Mouse (Mus musculus) regulatory T cell (primary cell): ENCODE measurements at regions not wholly inside any gene's neighbourhood (a gene's known extent, or its start where the extent isn't known, plus 50 kb on each side); places are given as distances from the start of the nearest gene placed in this dataset.

Experiments
- in situ Hi-C: fragments of 300-600 bp; cut with MboI, MseI; formaldehyde crosslinking; loops from one replicate; pipeline ENCODE4 v1.15.1; 2025; ENCODE audit warnings: high pct_unique_total_duplicates

DNA sequence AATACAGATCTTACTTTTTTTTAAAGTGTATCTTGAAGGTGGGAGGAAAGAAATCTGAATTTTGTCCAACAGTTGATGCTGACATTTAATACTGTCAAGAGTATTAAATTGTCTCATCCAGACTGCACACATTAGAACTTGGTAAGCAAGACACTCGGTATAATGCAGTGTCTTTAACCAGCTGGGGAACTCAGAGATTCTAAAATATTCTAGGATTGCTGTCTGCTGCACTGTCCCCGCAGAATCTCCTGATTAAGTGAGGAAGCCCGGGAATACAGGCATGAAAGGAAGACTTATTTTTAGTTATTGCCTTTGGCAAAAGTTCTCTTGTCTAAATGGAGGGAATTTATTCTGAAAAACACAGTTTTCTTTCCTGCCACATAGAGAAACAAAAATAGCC is 212.9 kb upstream of the Atp2b1 start:
- in situ Hi-C loops, result no loop called here

DNA sequence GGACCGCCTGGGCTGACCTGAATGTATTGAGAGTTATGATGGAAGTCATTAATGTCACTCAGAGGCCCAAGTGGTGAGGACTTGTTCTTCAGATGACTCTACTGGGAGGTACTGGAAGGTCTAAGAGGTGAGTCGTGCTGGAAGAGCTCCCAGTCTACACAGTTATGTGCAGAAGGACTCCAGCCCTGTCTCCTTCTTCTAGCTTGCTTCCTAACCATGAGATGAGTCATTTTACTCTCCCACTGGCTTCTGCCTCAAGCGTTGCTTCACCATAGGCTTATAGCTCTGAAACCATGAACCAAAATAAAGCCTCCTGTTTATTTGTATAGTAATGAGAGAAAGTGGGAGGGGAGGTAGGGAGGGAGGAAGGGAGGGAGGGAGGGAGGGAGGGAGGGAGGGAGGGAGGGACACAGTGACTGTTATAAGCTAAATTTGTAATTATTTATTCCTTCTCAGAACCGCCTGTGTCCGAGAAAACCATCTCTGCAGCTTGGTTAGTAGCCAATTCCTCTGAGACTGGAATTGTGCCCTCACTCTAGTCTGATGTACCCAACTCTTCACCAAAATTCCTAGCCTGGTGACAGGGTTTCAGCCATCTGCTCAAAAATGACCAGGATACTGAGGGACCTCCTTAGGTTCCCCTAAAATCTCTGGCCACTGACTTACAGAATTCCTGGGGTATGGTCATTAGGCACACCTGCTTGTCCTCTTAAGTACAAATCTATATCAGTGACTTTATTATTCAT is 211.6 kb upstream of the Atp2b1 start:
- in situ Hi-C loops, result no loop called here

DNA sequence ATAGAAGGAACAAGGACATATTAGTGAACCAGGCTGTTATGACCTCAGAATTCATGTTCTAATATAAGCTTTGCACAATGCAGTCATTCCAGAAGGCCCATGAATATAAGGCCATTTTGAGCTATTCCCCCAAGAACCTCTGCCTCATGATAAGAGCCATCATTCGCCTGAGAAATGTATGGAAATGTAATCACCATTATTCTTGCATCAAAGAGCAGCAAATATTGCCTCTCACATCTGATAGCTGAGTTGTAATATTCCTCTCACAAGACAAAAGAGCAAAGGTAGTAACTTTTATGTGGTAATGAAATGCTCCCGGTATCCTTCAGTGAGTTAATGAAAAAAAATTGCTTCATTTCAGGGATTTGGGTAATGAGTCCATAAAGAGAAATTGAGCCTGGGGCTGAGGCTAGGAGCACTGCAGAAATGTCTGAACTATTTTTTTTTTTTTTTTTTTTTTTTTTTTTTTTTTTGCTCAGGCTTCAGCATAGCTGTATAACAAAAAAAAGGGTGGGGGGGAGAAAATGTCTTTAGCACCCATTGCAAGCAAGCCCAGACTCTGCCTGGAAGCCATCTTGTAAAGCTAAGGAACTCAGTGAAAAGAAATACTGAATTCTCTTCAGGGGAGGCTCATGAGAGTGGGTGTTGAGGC is 210.4 kb upstream of the Atp2b1 start:
- in situ Hi-C loops, result no loop called here

DNA sequence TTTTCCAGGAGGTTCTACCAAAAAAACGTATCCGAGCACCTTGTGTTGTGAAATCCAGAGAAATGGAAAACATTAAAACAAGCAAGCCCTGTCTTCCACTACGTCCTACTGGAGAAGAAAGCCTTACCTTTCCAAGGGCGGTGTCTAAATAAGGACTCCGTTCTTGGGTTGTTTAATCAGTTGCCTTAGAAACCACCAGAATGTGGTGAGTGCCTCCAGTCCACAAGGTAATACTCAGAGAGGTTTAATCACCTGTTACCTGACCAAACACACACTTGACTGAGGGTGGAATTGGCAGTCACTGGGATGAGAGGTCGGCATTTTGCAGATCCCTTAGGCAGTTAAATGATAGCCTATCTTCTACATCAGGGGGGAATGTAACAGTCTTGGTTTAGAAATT is 209.6 kb upstream of the Atp2b1 start:
- in situ Hi-C loops, result no loop called here

DNA sequence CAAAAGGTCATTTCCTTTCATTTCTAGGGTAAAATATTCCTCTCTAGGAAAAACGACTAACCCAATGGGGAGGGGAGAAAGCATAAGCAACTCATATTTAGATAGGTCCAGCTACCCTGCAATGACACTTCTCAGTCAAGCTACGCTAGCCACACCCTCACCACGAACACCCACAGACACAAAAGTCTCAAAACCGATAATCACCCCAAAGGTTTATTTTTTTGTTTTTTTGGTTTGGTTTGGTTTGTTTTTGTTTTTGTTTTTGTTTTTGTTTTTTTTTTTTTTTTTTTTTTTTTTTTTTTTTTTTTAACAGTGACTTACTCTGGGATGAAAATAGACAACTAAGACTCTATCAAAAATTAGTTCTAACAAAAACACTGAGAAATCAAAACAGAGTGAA is 196.3 kb upstream of the Atp2b1 start:
- in situ Hi-C loops, result no loop called here

DNA sequence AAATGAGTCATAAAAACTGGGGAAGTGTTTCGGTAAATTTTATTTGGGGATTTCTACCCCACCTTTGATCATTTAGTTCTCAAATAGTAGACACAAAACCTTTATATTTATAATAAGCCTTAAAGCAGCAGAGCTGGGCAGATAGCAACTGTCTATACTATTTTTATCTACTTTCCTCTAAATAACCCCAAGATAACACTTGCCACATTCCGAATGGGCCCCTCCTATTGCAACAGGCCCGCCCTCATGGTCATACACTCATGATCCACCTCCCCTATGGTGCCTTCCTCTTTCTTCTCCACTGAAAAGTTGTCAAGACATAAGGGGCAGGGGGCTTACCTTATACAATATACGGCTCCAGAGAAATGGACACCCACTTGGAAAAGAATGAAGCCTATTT is 195.5 kb upstream of the Atp2b1 start:
- in situ Hi-C loops, result no loop called here

DNA sequence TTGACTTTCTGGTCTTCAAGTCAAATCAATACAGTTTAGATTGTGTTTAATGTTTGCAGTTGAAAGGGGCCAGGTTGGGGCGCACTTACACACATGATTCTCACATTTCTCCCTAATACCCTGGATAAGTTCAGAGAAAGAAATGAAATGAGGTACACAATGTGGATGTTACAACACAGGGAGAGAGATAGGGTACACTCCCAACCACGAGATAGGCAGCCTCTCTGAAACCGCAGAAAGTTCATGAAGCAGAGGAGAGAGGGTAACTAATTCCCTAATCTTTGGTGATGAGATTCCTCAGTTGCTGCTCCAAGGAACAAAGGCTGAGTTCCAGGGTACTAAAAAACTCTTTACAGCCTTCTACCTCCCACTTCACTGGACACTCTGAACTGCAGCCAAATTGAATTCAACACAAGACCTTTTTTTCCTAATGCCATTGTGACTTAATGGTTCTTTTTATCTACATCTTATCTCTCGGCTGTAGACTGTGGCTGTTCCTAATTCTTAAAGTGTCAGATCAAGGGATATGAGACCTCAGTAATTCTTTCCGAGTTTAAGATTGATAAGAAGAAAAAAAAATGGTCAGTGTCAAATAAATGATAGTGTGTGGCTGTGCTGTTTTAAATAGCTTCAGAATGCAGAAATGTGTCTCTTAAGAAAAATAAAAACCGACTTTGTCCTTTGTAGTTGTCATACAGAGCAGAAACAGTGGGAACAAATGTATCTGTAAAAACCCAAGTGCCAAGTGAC is 193.8 kb upstream of the Atp2b1 start:
- in situ Hi-C loops, result no loop called here

DNA sequence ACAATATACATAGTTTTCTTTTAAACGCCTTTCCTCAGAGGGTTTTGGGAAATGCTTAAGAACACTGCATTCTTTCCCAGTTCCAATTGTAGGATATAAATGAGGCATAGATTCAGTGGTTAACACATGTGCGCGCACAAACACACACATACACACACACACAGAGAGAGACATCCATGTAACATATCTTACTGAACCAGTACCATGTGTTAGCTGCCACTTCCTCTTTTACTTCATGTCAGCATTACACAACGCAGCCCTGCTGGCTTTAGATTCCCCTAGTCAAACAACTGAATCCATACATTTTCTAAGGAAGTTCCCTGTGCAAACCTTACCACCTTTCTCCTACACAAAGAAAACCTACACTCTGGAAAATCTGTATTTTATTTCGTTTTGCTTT is 189.1 kb upstream of the Atp2b1 start:
- in situ Hi-C loops, result no loop called here

DNA sequence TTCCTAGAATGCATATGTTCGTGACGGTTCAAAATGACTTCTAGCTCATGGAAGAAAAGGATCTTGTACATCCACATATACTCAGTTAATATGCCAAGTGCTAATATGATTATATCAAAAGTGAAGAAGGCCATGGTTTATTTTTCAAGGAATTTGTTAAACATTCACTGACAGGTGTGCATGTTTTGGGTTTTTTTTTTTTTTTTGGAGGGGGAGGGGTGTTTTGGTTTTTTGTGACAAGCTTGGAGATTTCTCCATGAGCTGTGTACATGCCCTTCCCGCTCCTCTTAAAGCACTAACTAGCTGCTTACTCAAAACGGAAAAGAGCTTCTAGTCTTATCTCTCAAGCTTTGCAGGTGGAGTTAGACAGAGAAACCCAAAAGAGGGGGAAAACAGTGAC is 187.1 kb upstream of the Atp2b1 start:
- in situ Hi-C loops, result no loop called here

DNA sequence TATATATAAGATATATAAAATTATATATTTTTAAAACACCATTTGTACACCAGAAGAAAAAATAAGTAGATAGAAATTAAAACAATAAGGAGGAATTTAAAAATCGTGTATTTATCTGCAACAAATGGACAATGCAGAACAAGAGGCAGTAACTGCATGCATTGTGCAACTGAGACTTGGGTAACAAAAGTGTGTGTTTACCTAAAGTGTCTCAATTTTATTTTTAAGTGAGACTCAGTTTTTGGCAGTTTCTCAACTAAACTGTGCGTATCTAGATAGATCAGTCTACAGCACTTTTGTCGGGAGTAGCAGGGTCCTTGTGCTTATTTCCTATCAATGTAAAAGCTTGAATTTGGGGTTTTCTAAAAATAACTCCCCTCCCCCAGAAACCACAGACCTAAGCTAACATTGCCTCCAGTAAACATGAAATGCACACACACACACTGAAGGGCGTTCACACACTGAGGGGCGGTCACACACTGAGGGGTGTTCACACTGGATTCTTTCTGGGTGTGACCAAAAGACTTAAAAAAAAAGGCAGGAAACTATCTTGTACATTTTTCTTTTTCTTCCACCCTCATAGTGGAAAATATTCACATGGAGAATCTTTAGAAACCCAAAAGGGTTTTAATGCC is 185.7 kb upstream of the Atp2b1 start:
- in situ Hi-C loops, result no loop called here

DNA sequence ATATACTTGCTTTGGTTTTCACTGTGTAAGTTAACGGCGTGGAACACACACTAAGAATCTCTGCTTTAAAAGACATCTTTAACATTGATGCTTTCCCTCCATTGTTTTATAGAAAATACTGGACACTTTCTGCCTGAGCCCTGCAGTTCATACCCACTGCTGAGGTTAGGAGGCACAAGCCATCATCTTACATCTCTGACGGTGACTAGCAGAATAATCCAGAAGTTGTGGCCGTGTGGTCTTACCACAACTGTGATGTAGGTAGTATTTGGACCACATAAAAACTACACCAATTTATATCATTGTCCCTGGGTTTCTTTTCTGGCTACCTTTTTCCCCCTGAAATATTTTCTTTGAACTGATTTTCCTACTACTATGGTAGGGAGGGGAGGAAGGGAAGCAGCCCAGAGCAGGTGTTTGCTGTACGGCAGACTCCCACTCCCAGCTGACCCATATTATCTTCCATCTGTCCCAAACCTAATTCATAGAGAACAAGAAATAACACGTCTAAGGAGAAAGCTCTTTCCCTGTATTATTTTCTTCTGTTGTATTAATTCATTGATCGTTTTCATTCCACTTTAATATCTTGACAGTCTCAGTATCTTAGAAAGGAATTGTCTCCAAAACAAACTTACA is 180.1 kb upstream of the Atp2b1 start:
- in situ Hi-C loops, result no loop called here

DNA sequence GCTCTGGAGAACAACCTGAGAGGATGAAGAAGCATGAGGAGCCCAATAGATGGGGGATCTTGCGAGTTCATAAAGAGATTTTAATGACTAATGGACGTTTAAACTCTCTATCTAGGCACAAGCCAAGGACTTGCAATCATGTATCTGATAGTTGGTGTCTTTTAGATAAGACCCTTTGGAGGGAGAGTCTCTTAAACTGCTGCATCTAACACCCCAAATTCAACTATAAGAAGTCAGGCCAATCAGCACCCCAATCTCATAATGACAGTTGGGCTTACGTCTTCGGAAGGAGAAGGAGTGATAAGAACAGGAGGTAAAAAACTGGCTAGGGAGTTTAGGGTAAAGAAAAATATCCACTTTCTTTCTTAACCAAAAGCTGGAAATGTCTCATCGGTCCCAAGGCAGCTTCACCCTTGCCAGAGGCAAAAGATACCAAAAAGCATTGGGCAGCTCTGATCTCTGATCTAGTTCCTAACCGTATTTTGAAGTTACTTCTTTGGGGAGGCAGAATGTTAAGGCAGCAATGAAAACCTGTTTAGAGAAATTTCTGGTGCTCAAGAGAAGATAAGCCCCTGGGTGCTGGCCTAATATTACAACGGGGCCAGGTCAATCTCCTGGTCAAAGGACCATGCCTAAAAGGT is 173.6 kb upstream of the Atp2b1 start:
- in situ Hi-C loops, result no loop called here

DNA sequence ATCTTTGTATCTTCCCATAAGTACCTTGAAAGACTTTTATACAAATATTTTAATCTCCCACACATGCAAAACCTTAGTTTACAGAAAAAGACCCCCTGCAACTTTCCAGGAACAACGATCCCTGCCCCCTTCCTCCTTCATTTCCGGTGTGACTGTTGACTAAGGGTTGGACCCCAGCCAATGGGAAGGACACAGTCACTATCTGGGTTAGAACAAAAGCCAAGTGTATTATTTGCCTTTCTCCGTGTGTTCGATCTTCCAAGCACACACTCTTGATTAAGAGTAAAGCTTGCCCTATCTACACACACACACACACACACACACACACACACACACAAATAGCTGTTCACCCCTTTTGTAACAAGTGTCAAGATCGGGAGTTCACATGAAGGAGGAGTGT is 172.8 kb upstream of the Atp2b1 start:
- in situ Hi-C loops, result no loop called here

DNA sequence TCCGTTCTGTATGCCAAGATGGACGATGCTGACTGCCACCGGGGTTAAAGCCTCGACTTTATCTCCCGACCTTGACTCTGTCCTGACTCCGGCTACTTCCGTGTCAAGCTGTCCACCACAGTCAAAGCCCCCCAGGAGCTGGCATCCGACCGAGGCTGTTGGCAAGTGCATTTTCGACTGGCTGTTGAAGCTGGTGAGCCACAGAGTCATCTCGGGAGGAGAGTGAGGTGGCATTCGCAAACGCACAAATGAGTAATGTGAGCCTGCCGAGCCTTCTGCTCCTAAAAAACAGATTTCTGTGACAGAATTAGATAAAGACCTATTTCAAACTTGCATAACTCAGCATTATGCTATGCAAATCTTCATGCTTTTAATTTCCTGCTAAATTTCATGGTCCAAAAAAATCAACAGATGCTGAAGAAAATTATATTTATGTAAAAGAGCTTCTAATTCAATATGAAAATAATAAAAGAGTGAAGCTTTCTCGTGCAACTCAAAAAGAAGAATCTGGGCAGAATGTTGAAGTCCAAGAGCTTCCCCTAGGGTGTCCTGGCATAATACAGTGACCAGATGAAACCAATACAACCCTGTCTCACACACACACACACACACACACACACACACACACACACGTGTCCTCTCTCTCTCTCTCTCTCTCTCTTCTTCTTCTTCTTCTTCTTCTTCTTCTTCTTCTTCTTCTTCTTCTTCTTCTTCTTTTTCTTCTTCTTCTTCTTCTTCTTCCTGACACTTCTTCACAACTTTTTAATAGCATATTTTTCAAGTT is 171.2 kb upstream of the Atp2b1 start:
- in situ Hi-C loops, result no loop called here

DNA sequence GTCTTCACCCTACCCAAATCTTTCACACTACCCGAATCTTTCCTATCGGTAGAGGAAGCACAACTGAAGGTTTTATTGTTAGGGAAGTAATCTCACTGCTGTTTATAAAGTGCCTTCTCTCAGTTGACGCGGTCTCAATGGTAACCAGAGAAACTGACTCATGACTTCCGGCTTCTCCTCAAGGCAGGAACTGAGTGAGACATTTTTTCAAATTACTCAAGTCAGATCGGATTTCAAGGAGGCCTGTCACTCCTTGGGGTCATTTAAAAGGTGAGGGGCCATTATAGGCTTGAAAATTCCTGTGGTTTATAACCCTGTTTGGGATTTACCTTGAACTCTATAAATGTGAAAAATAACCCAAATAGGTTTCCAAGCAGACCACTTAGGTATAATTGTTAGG is 170.0 kb upstream of the Atp2b1 start:
- in situ Hi-C loops, result no loop called here

DNA sequence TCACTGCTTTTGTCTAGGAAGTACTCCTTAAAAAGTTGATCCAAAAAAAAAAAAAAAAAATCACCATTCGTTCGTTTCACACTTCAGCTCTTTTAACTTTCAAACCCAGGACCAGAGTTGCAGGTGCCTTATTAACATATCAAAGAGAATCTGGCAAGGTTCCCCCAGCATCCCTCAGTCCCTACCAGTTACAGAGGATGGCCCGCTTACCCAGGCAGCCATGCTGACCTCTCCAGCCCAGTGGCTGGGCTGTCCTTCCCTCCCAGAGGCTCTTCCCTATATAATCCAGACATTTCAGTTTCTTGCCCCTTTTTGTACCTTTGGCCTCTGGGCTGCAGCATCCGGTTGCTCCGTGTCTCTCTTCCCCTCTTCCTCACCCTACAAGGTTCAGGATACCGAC is 169.5 kb upstream of the Atp2b1 start:
- in situ Hi-C loops, result no loop called here

DNA sequence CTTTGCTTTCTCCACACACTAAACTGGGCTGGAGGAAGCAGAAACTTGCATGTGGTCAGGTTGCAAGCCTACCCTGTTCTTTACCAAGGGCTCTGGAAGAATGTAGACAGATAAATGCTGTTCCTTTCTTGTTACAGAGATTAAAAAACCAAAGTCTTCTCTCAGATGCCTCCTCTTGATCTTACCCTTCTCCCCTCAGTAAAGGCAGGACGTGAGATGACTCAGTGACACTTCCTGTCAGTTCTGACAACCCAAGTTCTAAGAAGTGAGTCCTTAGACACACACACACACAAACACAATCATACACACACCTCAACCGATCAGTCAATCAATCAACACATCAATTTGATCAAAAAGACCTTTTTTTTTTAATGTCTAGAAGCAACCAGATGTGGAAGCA is 168.8 kb upstream of the Atp2b1 start:
- in situ Hi-C loops, result no loop called here

DNA sequence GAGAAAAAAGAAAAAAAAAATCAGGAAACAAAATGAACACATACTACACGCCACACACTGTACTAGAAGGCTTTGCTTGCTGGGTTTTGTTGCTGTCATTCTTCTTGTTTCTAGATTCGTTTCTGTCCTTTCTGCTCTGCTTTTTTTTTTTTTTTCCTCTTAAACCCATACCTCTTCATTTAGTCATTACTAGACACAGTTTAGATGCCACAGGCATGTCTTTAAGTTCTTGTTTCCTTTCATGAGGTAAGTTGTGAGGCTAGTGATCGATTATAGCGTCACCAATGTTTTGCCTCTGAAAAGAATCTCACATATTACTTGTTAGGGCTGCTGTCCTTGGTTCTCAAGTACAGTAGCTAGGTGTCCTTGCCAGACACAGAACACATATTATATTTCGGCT is 168.3 kb upstream of the Atp2b1 start:
- in situ Hi-C loops, result no loop called here

DNA sequence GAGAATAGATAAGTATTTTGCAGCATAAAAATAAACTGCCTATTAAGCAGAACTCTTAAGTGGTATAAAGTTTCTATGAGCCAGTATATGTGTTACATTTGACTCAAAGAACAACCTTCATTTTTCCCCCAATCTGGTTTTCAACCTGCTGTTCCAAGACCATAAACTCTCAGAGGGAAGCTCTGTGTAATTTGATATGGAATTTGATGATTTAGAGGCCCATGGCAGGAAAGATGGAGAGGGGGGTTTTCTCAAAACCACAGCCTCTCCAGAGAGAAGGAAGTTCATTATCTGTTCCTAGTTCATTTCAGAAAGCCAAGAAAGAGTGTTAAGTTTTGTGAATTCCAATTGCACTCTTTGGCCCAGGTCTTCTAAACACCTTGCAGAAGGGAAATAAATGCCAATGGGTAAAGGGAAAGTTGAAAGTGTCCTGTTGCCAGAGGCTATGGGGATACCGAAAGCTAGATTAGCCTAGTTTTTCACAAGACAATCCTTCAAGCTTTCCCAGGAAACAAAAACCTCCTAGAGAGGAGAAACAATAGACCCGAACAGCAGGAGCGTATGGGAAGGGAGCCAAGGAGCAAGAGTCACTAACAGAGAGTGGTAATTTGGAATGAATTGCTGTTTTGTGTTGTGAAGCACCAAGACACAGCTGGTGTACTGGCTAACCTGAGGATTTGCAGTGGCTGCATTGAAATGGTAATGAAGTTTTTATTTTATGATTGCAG is 165.2 kb upstream of the Atp2b1 start:
- in situ Hi-C loops, result no loop called here

DNA sequence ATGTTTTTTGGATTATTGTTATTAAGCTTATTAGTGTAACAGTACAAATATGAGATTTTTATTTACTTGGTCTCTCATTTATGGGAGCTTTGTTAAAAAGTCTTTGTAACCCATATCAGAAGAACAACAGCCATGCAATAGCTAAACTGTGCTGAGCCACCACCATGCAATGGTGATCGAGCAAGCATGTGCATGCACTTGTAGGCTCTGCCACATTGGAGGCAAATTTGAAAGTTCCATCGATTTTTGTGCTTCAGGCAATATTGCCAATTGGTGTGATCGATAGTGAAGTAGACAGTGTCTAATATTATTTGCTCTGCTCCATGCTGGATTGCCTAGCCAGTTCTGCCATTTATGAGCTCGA is 164.6 kb upstream of the Atp2b1 start:
- in situ Hi-C loops, result no loop called here
